Mouse (Mus musculus): ENCODE data around the gene Myo9a.

DNA sequence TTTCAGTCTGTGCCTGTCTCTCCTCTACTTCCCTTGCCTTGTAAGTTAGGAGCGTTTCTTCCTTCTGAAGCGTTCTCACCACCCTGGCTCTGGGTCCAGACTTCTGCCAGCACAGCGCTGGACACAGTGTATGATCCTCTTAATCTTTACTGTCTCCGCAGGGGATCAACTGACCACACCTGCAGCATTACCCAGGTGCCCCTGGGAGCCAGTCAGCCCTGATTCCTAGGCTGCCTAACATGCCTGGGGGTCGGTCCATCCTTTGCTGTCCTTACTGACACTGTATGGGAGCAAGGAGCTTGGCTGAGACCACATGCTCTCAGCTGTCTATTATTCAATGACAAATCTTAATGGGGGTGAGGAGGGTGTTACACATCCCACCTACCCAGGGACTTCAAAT is 199.3 kb downstream of the Myo9a start:
- TF ChIP-seq JUND (IDR thresholded peaks at IDR 0.05; ENCODE audit: low read depth, low read length) (no peak), SMC3 (IDR thresholded peaks at IDR 0.05; ENCODE audit: low read depth, low read length) (no peak), CTCF (IDR thresholded peaks at IDR 0.05 in 2 of 3, conservative IDR thresholded peaks at IDR 0.05 in 1 of 3; ENCODE audit: control insufficient read depth in 1 of 3, insufficient read depth in 1 of 3, low read depth in 2 of 3, low read length in 3 of 3, poor library complexity in 1 of 3, severe bottlenecking in 1 of 3) (no peak)
